Mouse (Mus musculus): ENCODE data around the gene Per2. TPM values are rescaled to one million over a fixed set of nuclear protein-coding genes. Genes with fewer than 3 reads are reported as not detected.

Per2 gene
- polyA plus RNA-seq, 1 experiment, result 0.96 TPM

GRCm38 (mm10) chr1:91453932-91454331 is 5.2 kb downstream of the Per2 start:
- TF ChIP-seq USF1 (IDR thresholded peaks at IDR 0.05; ENCODE audit: low read depth), result no peak
- peaks cover 2% of the 10 kb centered on the region for H3K79me3 ChIP-seq (ENCODE audit: low read depth)

DNA sequence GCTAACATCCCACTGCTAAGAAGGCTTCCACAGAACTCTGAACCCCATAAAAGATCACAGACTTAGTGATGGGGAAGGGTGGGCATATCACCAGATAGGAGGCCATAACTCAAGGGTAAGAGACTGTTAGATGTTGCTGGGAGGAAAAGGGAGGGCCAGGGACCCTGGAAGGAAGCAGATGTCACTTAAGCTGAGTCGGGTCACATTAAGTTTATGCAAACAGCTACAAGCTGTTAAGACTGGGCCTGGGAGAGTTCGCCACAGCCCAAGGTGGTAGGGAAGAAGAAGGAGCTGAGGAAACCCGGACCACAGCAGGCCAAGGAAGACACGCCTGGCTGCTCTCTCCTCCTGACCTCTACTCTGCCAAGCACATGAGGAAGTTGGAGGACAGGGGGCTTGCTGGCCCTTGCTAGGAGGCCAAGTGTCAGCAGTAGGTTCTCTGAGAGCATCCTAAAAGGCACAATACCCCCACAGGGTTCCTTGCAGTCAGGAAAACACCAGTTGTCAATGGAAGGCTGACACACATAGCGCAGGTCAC is 7.5 kb downstream of the Per2 start:
- H3K27me3 ChIP-seq (ENCODE audit: control insufficient read depth, insufficient read depth, insufficient read length), result no peaks in the 10 kb centered on the region
- TF ChIP-seq MYOG (IDR thresholded peaks at IDR 0.05; ENCODE audit: control insufficient read depth, extremely low read depth, insufficient read length), result no peak
- no peak for TF ChIP-seq USF1 (IDR thresholded peaks at IDR 0.05; ENCODE audit: low read depth)
- TF ChIP-seq CTCF (IDR thresholded peaks at IDR 0.05; ENCODE audit: control insufficient read depth, insufficient read depth, insufficient read length), result no peak
- TF ChIP-seq FOSL1 (IDR thresholded peaks at IDR 0.05; ENCODE audit: insufficient read depth, low read length, poor library complexity, severe bottlenecking), result no peak
- TF ChIP-seq CEBPB (IDR thresholded peaks at IDR 0.05; ENCODE audit: low read depth), result no peak
- TF ChIP-seq MAX (IDR thresholded peaks at IDR 0.05), result no peak
- TF ChIP-seq MYOD1 (IDR thresholded peaks at IDR 0.05; ENCODE audit: control insufficient read depth, insufficient read length, low read depth), result no peak
- H3K79me2 ChIP-seq (ENCODE audit: control insufficient read depth, insufficient read depth), result no peaks in the 10 kb centered on the region
- H3K4me3 ChIP-seq (ENCODE audit: insufficient read depth, poor library complexity, severe bottlenecking), result no peak overlapping the region
- H3ac ChIP-seq (ENCODE audit: control insufficient read depth, insufficient read length, low read depth), result no peak overlapping the region
- peaks cover 12% of the 10 kb centered on the region for H3K36me3 ChIP-seq (ENCODE audit: control insufficient read depth, insufficient read depth)
- peaks cover 2% of the 10 kb centered on the region for H3K79me3 ChIP-seq (ENCODE audit: low read depth)

More at GRCm38 (mm10) chr1:91453932-91454331, 5.2 kb downstream of the Per2 start:
- Histone ChIP-seq H3K27me3 (ENCODE audit: control insufficient read depth, insufficient read depth, insufficient read length) (no peaks in the 10 kb centered on the region), H3K4me3 (ENCODE audit: insufficient read depth, poor library complexity, severe bottlenecking) (no peak overlapping the region), H3K79me2 (ENCODE audit: control insufficient read depth, insufficient read depth) (no peaks in the 10 kb centered on the region), H3ac (ENCODE audit: control insufficient read depth, insufficient read length, low read depth) (no peak overlapping the region), H3K36me3 (ENCODE audit: control insufficient read depth, insufficient read depth) (no peaks in the 10 kb centered on the region)

DNA sequence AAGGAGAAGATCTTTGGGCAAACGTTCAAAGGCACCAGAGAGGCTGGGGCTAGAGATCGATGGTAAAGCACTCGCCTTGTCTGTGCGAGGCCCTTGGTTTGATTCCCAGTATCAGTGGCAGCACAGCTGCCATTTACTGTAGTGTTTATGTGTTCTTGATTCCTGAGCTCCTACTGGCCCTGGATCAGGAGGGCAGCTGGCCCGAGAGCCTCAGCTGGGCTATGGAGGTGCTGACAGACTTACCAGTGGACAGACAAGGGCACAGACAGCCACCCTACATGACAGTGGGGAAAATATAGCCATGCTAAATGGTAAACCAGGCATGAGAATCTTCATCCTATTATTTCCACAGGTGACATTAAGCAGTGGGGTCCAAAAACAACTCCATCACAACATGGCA is 8.3 kb downstream of the Per2 start:
- Histone ChIP-seq H3K27me3 (ENCODE audit: control insufficient read depth, insufficient read depth, insufficient read length) (no peaks in the 10 kb centered on the region), H3K79me2 (ENCODE audit: control insufficient read depth, insufficient read depth) (no peaks in the 10 kb centered on the region), H3K36me3 (ENCODE audit: control insufficient read depth, insufficient read depth) (peaks cover 12% of the 10 kb centered on the region), H3K79me3 (ENCODE audit: low read depth) (peaks cover 2% of the 10 kb centered on the region), H3ac (ENCODE audit: control insufficient read depth, insufficient read length, low read depth) (no peak overlapping the region), H3K4me3 (ENCODE audit: insufficient read depth, poor library complexity, severe bottlenecking) (no peak overlapping the region)
- TF ChIP-seq MYOD1 (IDR thresholded peaks at IDR 0.05; ENCODE audit: control insufficient read depth, insufficient read length, low read depth) (no peak), FOSL1 (IDR thresholded peaks at IDR 0.05; ENCODE audit: insufficient read depth, low read length, poor library complexity, severe bottlenecking) (no peak), MAX (IDR thresholded peaks at IDR 0.05) (no peak), CTCF (IDR thresholded peaks at IDR 0.05; ENCODE audit: control insufficient read depth, insufficient read depth, insufficient read length) (no peak), USF1 (IDR thresholded peaks at IDR 0.05; ENCODE audit: low read depth) (no peak), MYOG (IDR thresholded peaks at IDR 0.05; ENCODE audit: control insufficient read depth, extremely low read depth, insufficient read length) (no peak), CEBPB (IDR thresholded peaks at IDR 0.05; ENCODE audit: low read depth) (no peak)

- no peak overlapping the region for H3ac ChIP-seq (ENCODE audit: control insufficient read depth, insufficient read length, low read depth)
- no peaks in the 10 kb centered on the region for H3K79me3 ChIP-seq (ENCODE audit: low read depth)
- no peak overlapping the region for H3K4me3 ChIP-seq (ENCODE audit: insufficient read depth, poor library complexity, severe bottlenecking)
- H3K79me2 ChIP-seq (ENCODE audit: control insufficient read depth, insufficient read depth), result no peaks in the 10 kb centered on the region
- peaks cover 12% of the 10 kb centered on the region for H3K36me3 ChIP-seq (ENCODE audit: control insufficient read depth, insufficient read depth)
- no peaks in the 10 kb centered on the region for H3K27me3 ChIP-seq (ENCODE audit: control insufficient read depth, insufficient read depth, insufficient read length)
- TF ChIP-seq CTCF (IDR thresholded peaks at IDR 0.05; ENCODE audit: control insufficient read depth, insufficient read depth, insufficient read length) (no peak), USF1 (IDR thresholded peaks at IDR 0.05; ENCODE audit: low read depth) (no peak), MAX (IDR thresholded peaks at IDR 0.05) (no peak)
Observed at GRCm38 (mm10) chr1:91448688-91449087, 10.4 kb downstream of the Per2 start.

DNA sequence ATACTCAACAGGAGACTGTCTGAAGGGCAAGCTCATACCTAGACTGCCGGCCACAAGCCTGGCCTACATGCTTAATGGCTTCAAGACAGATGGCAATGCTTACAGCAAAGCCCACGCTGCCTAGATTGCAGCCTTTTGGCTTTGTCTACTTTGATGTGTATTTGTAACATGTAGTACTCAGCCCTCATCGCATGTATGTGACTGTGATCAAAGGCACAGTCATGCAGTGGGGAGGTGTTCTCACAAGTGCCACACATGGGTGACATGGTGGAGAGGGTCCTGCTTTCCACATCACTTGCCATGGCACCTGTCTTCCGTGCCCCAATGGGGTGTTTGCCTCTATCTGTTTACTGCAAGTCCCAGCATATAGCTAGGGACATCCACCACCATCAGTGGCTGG is 12.6 kb downstream of the Per2 start:
- Histone ChIP-seq H3K79me2 (ENCODE audit: control insufficient read depth, insufficient read depth) (no peaks in the 10 kb centered on the region), H3K4me3 (ENCODE audit: insufficient read depth, poor library complexity, severe bottlenecking) (no peak overlapping the region), H3K36me3 (ENCODE audit: control insufficient read depth, insufficient read depth) (peaks cover 12% of the 10 kb centered on the region), H3K27me3 (ENCODE audit: control insufficient read depth, insufficient read depth, insufficient read length) (no peaks in the 10 kb centered on the region), H3K79me3 (ENCODE audit: low read depth) (no peaks in the 10 kb centered on the region), H3ac (ENCODE audit: control insufficient read depth, insufficient read length, low read depth) (no peak overlapping the region)
- TF ChIP-seq MAX (IDR thresholded peaks at IDR 0.05) (no peak), CEBPB (IDR thresholded peaks at IDR 0.05; ENCODE audit: low read depth) (no peak), MYOG (IDR thresholded peaks at IDR 0.05; ENCODE audit: control insufficient read depth, extremely low read depth, insufficient read length) (no peak), USF1 (IDR thresholded peaks at IDR 0.05; ENCODE audit: low read depth) (no peak), FOSL1 (IDR thresholded peaks at IDR 0.05; ENCODE audit: insufficient read depth, low read length, poor library complexity, severe bottlenecking) (no peak), CTCF (IDR thresholded peaks at IDR 0.05; ENCODE audit: control insufficient read depth, insufficient read depth, insufficient read length) (no peak), MYOD1 (IDR thresholded peaks at IDR 0.05; ENCODE audit: control insufficient read depth, insufficient read length, low read depth) (no peak)

DNA sequence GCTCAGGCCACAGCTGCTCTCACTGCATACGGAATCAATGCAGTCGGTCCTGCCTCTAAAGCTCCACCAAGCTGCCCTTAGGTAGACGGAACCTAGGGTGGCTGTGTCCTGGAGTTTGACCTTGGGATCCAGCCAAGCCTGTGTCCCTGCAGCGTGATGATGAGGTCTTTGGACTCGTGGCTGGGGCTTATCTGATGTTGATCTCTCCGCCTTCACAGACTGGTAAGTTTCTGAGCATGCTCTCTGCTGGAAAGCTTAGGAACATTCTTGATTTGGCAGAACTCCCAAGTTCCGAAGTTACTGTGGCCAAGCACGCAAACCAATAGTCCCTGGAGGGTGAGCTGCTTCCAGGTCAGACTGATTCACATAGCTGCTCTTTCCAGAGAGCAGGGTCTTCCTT is 13.1 kb downstream of the Per2 start:
- no peaks in the 10 kb centered on the region for H3K79me2 ChIP-seq (ENCODE audit: control insufficient read depth, insufficient read depth)
- peaks cover 12% of the 10 kb centered on the region for H3K36me3 ChIP-seq (ENCODE audit: control insufficient read depth, insufficient read depth)
- no peak overlapping the region for H3K4me3 ChIP-seq (ENCODE audit: insufficient read depth, poor library complexity, severe bottlenecking)
- no peaks in the 10 kb centered on the region for H3K79me3 ChIP-seq (ENCODE audit: low read depth)
- H3K27me3 ChIP-seq (ENCODE audit: control insufficient read depth, insufficient read depth, insufficient read length), result no peaks in the 10 kb centered on the region
- H3ac ChIP-seq (ENCODE audit: control insufficient read depth, insufficient read length, low read depth), result no peak overlapping the region
- TF ChIP-seq MAX (IDR thresholded peaks at IDR 0.05), result no peak
- no peak for TF ChIP-seq CTCF (IDR thresholded peaks at IDR 0.05; ENCODE audit: control insufficient read depth, insufficient read depth, insufficient read length)
- no peak for TF ChIP-seq USF1 (IDR thresholded peaks at IDR 0.05; ENCODE audit: low read depth)
- no peak for TF ChIP-seq CEBPB (IDR thresholded peaks at IDR 0.05; ENCODE audit: low read depth)
- TF ChIP-seq FOSL1 (IDR thresholded peaks at IDR 0.05; ENCODE audit: insufficient read depth, low read length, poor library complexity, severe bottlenecking), result no peak
- no peak for TF ChIP-seq MYOD1 (IDR thresholded peaks at IDR 0.05; ENCODE audit: control insufficient read depth, insufficient read length, low read depth)
- TF ChIP-seq MYOG (IDR thresholded peaks at IDR 0.05; ENCODE audit: control insufficient read depth, extremely low read depth, insufficient read length), result no peak
